Mouse (Mus musculus): ENCODE measurements around the gene Herpud2.
A peak's percentile ranks its signal among the peaks of the same experiment; 100 is the strongest.

The Herpud2 gene

DNA sequence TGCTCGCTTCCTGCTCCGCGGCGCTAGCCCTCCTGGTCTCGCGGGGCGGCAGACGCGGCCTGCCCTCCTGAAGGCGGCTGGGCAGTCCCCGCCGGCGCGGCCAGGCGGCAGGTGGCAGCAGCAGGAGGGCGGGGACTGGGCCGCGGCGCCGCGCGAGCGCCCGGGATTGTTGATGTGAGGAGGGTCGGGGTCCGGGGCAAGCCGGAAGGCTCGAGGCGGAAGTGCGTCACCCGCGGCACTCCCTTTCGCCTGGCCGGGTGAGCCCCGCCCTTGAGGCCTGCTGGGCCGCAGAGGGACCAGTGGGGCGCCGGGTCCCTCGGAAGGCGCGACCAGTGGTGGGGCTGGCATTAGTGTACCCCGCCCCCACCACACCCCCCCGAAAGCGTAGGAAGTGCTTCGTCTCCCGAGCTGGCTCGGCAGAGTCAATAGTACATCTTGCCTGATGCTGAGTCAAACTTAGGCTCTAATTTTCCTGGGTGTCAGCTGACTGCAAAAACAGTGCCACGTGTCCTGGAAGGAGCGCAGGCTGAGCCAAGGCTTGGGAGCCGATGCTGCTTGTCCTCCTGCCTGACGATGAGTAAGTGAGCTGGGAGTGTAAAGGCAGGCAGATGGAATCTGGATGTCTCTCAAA lies at the start of gene Herpud2:
Herpud2 (minus strand) TSS at position 210 of the 631 bp plus-strand sequence.
- peak; percentile 92 for DNase-seq

DNA sequence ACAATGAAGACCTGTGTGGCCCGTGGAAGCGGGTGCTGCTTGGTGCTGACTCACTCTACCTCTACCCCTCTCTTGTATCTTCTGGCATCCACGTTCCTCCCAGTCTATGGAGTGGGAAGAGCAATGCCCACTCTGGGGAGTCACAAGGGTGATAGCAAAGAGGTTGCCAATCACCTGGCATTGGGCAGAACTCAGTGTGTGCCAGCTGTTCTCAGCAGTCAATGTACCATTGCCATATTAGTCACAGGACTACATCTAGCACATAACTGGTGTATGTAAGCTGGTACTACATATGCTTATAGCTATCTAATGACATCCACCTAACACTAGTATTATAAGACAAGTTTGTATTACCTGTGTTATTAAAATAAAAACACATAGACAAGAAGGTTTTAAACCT lies 49.4 kb upstream of the Herpud2 start:
- no peak for DNase-seq

DNA sequence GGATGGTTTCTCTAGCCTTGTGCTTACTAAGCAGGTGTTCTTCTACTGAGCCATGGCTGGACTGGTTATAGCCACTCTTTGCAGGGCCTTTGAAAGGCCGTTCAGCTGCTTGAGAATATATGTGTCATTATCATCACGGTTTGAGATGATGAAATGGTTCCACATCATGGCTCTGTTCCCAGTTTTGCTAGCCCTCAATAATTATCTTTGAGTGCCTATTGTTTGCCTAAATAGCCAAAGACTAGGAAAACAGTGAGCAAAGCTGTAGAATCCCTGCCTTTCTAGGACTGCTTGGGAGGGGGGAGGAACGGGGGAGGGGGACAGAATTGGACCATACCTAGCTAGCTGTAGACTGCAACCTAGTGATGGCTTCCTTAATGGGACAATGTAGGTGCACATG lies 48.5 kb upstream of the Herpud2 start:
- no peak for DNase-seq

DNA sequence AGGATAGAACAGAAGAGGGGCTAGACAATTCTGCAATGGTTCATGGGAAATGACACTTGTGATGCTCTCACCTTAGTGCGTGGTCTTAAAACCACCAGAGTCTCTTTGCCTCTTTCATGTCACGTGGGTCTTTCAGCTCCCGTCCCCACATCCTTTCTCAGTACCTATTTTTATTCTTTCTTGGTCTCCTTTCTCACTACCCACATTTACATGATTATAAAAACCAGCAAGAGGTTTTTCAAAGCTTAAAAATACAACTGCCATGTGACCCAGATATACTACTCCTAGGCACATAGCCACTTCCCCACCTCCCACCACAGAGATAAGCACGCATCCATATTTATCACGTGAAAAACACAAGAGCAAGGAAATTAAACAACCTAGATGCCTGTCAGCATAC lies 45.1 kb upstream of the Herpud2 start:
- DNase-seq = no peak

DNA sequence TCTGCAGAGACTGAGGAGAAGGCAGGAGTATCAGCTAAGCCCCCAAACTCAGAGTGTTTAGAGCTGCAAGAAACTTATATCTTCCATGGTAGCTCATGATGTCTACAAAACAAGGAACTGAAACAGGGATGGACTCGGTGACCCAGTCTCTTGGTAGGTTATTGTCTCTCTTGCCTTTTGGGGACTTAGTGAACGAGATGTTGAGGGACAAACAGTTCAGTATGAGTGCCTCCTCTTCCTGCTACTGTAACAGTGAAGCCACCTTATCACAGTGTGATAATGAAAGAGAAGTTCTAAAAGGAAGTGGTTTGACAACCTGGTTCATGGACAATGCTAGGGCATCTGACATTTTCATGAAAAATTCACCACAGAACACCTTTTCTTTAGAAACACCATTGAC lies 40.0 kb upstream of the Herpud2 start:
- no peak for DNase-seq

DNA sequence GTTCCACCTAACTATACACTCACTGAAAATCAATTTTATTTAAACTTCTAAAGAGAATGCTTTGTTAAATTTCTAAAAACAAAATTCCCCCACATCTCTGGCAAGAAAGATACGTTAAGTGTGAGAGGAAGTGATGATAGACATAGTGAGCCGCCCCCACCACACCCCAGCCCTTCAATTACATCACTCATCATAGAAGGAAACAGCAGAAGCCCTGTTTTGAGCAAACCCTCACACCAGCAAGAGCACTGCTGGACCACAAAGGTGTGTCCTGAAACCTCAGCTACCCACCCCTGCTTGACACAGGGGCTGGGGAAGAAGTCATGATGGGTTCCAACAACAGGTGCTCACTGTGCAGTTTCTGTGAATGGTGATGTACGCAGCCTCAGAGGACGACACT lies 34.9 kb upstream of the Herpud2 start:
- DNase-seq = no peak

DNA sequence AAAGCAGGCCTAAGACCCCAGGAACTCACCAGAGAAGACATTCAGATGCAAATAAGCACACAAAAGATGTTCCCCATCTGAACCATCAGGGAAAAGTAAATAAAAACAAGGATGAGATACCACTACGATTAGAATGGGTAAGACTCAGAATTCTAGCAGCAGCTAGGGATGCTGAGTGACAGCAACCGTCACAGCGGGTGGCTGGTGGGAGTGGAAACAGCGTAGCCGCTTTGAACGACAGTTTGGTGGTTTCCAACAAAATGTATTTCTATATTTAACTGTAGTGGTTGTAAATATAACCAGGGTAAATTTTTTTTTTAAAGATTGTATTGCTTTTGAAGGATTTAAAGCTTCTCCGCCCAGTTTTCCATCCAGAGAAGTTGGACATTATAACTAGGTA lies 34.2 kb upstream of the Herpud2 start:
- no peak for DNase-seq

DNA sequence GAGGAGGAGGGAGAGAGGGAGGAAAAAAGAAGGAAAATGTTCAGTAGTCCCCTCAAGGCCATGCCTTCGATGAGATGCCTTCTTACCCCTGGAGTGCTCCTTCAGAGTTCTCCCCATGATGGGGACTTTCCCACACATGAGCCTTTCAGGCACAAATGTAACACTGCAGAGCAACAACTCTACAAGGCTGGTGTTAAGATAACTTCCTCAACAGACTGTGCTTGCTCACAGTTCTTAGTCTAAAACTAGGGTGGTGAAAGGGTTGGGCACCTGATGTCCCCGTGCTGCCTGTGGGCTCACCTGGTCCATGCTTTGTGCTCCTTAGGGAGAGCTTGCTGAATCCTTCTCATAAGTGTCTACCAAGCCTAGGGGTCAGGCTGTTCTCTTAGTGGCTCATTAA lies 33.0 kb upstream of the Herpud2 start:
- DNase-seq = no peak

DNA sequence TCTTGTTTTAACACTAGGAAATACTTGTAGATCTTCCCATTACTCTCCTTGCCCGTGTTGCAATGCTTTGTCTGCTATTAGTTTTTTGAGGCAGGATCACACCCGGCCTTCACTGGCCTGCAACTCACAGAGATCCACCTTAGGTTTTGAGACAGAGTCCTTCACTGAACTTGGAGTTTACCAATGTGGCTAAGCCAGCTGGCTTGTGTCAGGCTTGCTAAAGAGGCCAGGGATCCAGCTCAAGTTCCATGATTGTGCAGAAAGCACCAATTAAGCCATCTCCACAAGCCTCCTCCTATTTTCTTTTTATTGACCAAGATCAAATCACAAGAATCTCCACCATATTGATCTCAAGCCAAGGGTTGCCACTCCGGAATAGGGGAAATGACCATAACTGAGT lies 26.4 kb upstream of the Herpud2 start:
- DNase-seq = no peak

DNA sequence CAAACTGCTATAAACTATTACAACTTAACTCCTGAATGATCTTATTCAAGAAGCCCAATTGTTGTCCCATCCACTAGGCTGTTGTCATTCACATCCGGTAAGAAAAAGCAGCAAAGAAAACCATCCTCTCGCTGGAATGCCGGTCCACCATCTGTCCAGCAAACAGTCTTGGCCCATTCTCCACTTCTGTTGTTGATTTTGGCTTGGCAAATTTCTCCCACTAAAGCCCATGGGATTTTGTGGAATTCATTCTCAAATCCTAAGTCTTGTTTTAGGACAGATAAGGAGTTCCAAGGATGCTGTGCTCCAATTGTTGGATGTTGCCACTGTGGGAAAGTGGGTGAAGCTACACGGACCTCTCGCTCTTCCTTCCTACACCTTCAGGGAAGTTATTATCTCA lies 25.6 kb upstream of the Herpud2 start:
- DNase-seq = no peak

DNA sequence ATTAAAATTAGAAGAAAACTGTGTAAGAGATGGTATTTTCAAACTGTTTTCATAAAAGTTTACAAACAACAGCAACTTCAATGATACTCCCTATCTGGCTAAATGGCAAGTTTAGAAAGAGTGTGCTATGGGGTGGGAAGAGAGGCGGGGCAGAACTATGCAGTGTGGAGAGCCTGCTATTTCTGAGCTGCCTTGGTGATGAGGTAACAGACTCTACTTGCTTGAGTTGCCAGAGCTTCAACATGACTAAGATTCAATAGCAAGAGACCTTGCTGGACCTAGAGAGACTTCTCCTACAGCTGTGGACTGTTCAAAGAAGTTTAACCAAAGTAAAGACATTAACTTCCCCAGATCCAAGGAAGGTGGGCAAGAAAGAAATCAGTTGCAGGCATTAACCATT lies 24.9 kb upstream of the Herpud2 start:
- no peak for DNase-seq

DNA sequence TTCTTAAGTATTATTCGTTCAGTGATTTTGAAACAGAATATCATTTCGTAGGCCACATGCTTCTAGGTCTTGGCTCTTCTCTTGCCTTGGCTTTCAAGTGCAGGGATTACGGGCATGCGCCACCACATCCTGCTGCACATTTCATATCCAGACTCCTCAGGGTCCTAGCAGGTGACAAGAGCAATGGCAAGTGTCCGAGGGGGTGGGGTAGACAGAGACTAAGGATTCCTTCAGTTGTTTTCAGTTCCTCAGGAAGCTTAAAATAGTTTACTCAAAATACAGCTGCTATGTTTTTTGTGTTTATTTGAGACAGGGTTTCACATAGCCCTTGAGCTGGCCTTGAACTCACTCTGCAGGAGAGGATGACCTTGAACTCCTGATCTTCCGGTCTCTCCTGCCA lies 24.4 kb upstream of the Herpud2 start:
- DNase-seq = no peak

DNA sequence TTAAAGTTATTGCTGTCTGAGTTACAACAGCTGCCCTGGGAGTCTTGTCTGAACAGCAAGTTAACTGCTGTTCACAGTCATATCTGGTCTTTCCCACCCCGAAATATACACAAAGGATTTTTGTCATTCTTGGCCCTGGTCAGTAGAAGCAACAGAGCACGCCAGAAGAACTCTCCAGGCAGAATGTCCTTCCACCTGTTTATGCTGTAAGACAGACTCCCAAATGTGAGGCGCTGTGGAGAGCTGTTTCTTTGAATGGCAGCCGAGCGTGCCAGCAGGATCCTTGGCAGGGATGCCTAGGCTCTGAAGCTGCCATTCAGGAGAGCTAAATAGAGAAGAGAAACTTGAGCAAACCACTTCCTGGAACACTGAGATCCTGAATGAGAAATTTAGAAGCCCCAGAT lies 23.4 kb upstream of the Herpud2 start:
- DNase-seq = peak; percentile 84

DNA sequence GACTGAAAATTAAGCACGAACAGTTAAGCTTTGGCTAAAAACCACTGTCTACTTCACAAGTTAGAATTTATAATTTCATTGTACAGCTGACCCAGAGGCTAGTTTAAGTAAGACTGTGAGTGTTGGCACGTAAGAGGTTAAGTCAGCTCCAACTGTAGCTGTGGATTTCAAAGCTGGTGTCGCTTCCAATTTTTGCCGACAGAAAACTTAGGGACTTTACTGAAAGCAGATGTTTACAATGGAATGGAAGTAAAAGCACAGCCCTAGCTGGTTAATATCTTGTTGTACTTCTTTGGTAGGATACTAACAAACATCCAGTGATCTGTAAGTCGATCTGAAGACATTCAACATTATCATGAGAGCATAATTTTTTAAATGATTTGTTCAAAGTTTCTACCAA lies 23.0 kb upstream of the Herpud2 start:
- DNase-seq = no peak

DNA sequence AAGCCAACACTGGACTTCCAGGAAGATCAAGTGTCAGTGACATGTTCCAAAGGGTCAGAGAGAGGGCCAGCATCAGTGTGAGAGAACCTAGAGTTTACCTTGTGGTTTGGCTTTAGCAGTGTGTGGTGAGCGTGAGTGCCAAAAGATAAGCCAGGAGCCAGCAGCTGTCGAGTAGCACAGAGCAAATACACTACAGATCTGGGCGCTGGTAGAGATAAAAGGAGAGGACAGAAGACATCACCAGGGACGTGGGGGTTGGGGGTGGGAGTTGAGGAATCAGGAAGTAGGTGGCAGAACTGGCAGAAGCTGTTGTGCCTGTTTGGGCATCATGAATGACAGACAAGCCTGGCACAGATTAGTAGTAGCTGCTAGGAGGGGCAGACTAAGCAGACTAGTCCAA lies 21.6 kb upstream of the Herpud2 start:
- DNase-seq = no peak

DNA sequence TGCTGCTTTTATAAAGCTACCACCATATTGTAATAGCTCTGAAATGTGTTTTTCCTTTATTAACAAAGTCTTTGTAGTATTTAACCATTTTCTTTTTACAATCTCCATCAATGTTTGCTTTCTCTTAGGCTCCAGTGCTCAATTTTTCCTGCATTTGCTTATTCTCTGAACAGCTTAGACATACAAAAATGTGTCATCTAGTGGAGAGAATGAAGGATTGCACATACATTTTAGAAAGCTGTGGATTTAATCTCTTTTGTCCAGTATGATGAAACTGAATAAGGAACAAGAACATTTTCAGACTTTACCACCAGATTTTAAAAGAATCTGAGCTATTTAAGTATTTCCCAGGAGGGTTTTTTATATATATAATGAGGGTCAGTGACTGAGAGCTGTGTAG lies 18.0 kb upstream of the Herpud2 start:
- no peak for DNase-seq

DNA sequence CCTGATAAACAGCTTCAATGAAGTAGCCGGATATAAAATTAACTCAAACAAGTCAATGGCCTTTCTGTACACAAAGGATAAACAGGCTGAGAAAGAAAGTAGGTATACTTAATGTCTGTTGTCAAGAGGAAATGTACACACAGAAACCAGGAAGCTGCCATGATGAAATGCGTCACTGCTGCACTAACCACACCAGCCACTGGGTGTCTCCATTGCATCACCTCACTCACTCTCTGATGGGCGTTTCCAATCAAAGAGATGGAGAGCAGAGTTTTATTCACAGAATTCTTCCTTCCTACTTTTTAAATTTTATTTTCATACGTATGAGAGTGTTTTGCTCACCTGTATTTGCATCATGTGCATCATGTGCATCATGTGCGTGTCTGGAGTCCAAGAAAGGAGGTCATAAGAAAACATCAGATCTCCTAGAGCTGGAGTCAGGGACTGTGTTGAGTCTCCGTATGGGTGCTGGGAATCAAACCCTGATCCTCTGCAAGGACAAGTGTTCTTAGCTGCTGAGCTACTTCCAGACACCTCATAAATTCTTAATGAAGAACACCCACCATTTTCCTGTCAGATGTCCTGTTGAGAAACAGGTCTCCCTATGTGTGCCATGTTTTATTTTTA lies 16.0 kb upstream of the Herpud2 start:
- peak; percentile 60 for DNase-seq

DNA sequence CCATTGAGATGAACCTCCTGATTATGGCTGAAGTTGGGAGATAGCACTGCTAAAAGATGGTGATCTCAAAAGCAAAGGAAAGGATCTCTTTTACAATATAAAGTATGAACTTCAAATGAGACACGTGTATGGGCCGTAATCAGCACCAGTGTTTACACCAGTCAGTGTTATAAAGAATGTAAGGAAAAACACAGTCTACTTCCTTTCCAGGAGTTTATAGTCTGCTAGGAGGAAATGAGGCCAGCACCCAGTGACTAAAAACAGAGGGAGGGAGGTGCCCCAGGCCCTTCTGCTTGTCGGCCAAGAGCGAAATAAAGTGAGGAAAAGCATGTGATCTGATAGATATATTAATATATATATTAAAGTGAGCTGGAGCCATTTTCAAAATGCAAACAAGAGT lies 6.6 kb upstream of the Herpud2 start:
- DNase-seq = no peak

DNA sequence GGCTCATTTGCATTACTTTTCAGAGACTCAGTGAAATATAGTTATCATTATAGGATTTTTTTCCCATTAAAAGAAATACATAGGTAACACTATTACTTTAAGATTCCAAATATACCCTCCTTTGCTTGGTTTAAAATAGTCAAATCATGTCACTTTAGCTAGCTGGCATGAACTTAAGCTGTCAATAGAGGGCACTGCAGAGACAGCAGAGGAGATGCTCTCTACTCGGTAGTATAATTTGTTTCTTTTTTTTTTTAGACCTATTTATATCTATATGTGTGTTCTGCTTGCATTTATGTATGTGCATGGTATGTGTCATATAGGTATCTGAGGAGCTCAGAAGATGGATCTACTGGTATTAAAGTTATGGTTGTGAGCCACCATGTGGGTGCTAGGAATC lies 4.8 kb upstream of the Herpud2 start:
- DNase-seq = no peak

DNA sequence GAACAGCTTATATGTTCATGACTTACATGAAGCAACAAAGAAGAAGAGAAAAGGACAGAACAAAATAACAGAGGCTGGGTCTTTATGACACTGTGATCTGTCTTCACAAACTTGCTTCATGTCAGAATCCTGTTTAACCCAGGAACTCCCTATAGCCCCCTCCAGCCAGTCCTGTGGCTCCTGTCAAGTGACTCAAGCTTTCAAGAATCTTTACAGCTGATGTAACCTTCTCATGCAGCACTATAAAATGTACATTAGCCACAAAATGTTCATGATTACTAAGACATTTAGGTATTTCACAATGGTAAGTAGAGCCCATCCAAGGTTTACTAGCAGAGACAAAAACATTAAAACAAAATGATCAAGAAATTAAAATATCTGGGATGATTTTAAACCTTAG lies 1.4 kb upstream of the Herpud2 start:
- DNase-seq = no peak

DNA sequence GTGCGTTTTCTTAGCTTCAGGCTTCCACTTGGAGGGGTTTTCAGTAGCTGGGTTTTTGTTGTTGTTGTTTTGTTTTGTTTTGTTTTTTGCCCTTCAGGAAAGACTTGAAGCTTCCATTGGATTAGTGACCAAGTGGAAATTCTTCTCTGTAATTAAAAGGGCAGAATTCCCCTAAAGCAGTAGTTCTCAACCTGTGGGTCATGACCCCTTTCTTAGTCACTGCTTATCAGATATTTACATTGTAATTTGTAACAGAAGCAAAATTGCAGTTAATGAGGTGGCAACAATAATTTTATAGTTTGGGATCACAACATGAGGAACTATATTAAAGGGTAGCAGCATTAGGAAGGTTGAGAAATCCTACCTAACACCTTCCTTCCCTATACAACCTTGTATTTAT lies 837 bp upstream of the Herpud2 start:
- no peak for DNase-seq

DNA sequence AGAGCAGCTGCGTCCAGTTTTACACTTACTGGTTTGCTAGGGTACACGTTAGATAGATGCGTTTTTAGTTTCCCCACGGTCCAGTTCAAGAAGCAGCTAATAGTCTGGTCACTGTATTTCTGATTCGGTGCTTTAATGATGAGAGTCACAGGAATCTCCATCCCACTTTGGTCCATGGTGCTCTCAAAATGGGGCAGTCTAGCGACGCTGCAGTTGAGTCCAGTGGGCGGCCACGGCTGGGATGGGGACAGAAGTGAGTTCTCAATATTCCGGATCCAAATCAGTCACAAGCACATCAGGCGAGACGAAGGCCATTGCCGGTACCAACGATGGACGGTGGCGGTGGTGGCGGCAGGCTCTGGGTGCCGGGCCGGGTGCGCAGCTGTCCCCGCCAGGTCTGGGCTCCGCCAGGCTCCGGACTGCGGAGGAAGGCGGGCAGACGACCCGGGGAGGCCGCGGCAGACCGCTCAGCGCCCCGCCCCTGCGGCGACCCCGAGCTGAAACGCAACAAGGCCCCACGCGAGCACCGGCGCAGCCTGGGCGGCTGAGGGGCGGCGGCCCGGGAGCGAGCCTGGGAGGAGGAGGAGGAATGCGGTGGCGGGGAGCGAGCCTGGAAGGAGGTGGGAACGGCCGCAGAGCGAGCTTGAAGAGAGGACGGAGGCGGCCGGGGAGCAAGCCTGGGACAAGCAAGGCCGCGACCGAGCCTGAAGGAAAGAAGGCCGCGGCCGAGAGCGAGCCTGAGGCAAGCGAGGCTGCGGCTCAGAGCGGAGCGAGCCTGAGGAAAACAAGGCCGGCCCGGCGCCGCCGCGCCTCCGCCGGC lies 619 bp downstream of the Herpud2 start:
- DNase-seq = peak; percentile 67

DNA sequence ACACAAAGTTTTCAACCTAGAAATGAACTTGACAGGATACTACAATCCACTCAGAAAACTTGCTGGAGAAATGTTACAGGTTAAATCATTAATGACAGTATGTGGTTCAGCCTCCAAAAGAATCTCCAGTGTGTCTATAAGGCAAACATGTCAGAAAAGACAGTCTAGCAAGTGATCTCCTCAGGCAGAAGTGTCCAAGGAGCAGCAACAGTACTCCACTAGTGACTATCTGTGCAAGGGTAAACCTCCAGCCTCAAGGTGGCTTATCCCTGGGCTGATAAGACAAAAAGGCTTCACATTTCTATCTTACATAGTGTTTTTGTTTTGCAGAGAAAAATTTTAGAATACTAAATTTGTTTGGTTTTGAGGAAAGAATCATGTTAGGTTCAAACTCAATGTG lies 2.9 kb downstream of the Herpud2 start:
- DNase-seq = no peak

DNA sequence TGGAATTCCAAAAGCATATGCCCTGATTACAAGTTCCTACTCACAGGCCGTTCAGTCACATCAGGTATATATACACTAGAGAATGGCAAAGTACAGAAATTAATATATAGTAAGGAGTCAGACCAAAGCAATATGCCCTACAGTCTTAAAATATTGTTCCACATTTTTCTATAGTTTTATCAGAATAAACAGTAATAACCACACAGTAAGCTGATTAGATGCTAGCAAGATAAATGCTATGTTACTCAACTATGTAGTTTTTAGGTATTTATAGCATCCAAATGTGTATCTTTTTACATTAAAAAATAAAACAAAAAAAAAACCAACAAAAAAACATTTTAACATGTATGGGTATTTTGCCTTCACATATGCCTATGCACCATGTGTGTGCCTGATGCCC lies 5.7 kb downstream of the Herpud2 start:
- no peak for DNase-seq
